Mouse (Mus musculus) lung, embryonic 14.5 days (tissue): ENCODE results near the gene Tnni3k. TPM values are rescaled to one million over a fixed set of nuclear protein-coding genes. Genes with fewer than 3 reads are reported as not detected.

Experiments used
- ATAC-seq: fragments of 200-750 bp; cut with Nextera tagmentation; 2 replicates; pipeline ENCODE4 v1.8.0; 2017; ENCODE audit warnings: mild to moderate bottlenecking, moderate TSS enrichment, moderate library complexity; ENCODE audit not compliant: insufficient read depth
- DNase-seq: peaks from one replicate; pipeline ENCODE4 v3.0.0-alpha.2; 2015
- H3K27ac ChIP-seq: fragments of 300-500 bp; sonication (generic); 2 replicates; pipeline ENCODE4 v1.5.1; 2014; ENCODE audit warnings: low read depth, mild to moderate bottlenecking, moderate library complexity
- H3K27me3 ChIP-seq: fragments of 300-500 bp; sonication (generic); 2 replicates; pipeline ENCODE4 v1.6.1; 2014; ENCODE audit warnings: low read length, control low read depth; ENCODE audit not compliant: insufficient read depth
- H3K36me3 ChIP-seq: fragments of 300-500 bp; sonication (generic); 2 replicates; pipeline ENCODE4 v1.6.1; 2014; ENCODE audit warnings: control low read depth; ENCODE audit not compliant: insufficient read depth
- H3K4me1 ChIP-seq: fragments of 300-500 bp; sonication (generic); 2 replicates; pipeline ENCODE4 v1.6.1; 2014; ENCODE audit warnings: antibody characterized with exemption, control low read depth; ENCODE audit not compliant: insufficient read depth
- H3K4me2 ChIP-seq: fragments of 300-500 bp; sonication (generic); 2 replicates; pipeline ENCODE4 v1.6.1; 2014; ENCODE audit warnings: mild to moderate bottlenecking
- H3K4me3 ChIP-seq: fragments of 300-500 bp; sonication (generic); 2 replicates; pipeline ENCODE4 v1.5.1; 2014; ENCODE audit warnings: low read depth, low read length
- H3K9ac ChIP-seq: fragments of 300-500 bp; sonication (generic); 2 replicates; pipeline ENCODE4 v1.6.1; 2014
- H3K9me3 ChIP-seq: fragments of 300-500 bp; sonication (generic); 2 replicates; pipeline ENCODE4 v1.6.1; 2016; ENCODE audit warnings: low read depth, low read length, control low read depth
- CTCF ChIP-seq: IDR thresholded peaks from 2 replicates; pipeline ENCODE4 v1.5.1; 2016; ENCODE audit warnings: antibody characterized with exemption, low read depth
- WGBS: fragments of 180-500 bp; shearing (Covaris S2); extraction: QIAGEN DNeasy Blood & Tissue Kit; methylation state at CpG from one replicate; pipeline ENCODE4 v1.1.7; 2014; 5-methylcytosine and 5-hydroxymethylcytosine counted together
- polyA plus RNA-seq: library from polyadenylated mRNA; unstranded; fragments of >200 nt; fragmentation: Nextera tagmentation; extraction: Ambion mirVana; gene quantifications from 2 replicates; pipeline ENCODE4 v1.2.1, GENCODE M21; 2014

The Tnni3k gene
- polyA plus RNA-seq, 1 experiment from 2014 or later: not detected

GRCm38 (mm10) chr3:154953088-154953487 lies 102.1 kb downstream of the Tnni3k start:
- Histone ChIP-seq H3K4me1 (no peaks in the 10 kb centered on the region), H3K4me2 (no peak overlapping the region), H3K9me3 (no peaks in the 10 kb centered on the region), H3K36me3 (no peaks in the 10 kb centered on the region), H3K27ac (no peak overlapping the region), H3K9ac (no peak overlapping the region), H3K27me3 (no peaks in the 10 kb centered on the region), H3K4me3 (no peak overlapping the region)
- DNase-seq (no peak), ATAC-seq (no peak)
- 38% methylated on average over 2 of the region's 2 CpGs for WGBS
- TF ChIP-seq CTCF: no peak

DNA sequence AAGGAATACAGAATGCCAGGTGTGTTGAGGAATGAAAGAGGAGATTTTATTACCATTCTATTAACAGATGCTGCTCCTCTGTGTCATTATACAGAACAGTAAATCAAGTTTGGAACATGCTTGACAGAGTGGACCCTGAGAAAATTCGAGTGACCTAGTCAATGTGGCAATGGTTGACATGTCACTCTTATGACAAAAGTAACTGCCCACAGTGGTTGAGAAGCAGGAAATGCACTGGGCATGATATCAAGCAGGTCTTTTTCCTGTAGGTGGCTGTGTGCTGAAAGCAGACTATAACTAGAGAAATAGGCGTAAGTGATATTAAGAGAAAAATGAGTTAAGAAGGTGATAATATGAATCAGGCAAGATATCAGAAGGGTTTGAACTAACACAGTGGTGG lies 105.7 kb downstream of the Tnni3k start:
- WGBS: 56% methylated on average over 2 of the region's 2 CpGs
- TF ChIP-seq CTCF: no peak
- H3K36me3 ChIP-seq: no peaks in the 10 kb centered on the region
- no peaks in the 10 kb centered on the region for H3K27me3 ChIP-seq
- no peak for DNase-seq
- H3K27ac ChIP-seq: no peak overlapping the region
- H3K9me3 ChIP-seq: no peaks in the 10 kb centered on the region
- no peak overlapping the region for H3K4me2 ChIP-seq
- H3K4me1 ChIP-seq: no peaks in the 10 kb centered on the region
- no peak for ATAC-seq
- H3K4me3 ChIP-seq: no peak overlapping the region
- no peak overlapping the region for H3K9ac ChIP-seq

DNA sequence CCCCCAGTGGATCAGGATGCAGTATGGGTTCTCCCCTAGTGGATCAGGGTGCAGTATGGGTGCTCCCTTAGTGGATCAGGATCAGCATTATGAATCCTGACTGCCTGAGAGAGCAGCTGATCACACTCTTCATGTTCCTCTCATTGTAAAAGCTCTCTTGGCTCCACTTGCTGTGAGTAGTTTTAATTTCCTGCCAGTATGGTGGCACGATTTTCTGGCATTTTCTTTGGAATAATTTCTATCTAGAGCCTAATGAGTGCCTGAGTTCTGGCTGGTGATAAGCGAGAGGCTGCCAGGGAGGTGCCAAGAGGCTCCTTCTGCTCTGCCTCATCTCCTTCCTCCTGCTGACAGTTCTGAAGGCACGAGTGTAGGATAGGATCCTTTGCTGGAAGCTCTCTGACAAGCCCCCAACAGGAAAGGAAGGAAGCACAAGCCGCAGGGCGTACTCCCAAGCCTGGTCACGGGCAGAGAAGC lies 109.5 kb downstream of the Tnni3k start:
- TF ChIP-seq CTCF: no peak
- H3K27me3 ChIP-seq: no peaks in the 10 kb centered on the region
- no peak overlapping the region for H3K4me3 ChIP-seq
- no peak overlapping the region for H3K9ac ChIP-seq
- no peak for DNase-seq
- H3K9me3 ChIP-seq: no peaks in the 10 kb centered on the region
- ATAC-seq: no peak
- H3K27ac ChIP-seq: no peak overlapping the region
- 59% methylated on average over 6 of the region's 6 CpGs for WGBS
- no peaks in the 10 kb centered on the region for H3K4me1 ChIP-seq
- no peak overlapping the region for H3K4me2 ChIP-seq
- H3K36me3 ChIP-seq: no peaks in the 10 kb centered on the region

GRCm38 (mm10) chr3:154927757-154928156 lies 127.5 kb downstream of the Tnni3k start:
- Histone ChIP-seq H3K4me2 (no peak overlapping the region), H3K4me1 (no peaks in the 10 kb centered on the region), H3K27me3 (no peaks in the 10 kb centered on the region), H3K4me3 (no peak overlapping the region), H3K36me3 (no peaks in the 10 kb centered on the region), H3K27ac (no peak overlapping the region), H3K9ac (no peak overlapping the region), H3K9me3 (no peaks in the 10 kb centered on the region)
- 62% methylated on average over 8 of the region's 8 CpGs for WGBS
- DNase-seq: no peak
- ATAC-seq: no peak
- no peak for TF ChIP-seq CTCF

- no peak for TF ChIP-seq CTCF
- H3K4me3 ChIP-seq: no peak overlapping the region
- DNase-seq (no peak), ATAC-seq (no peak)
- no peaks in the 10 kb centered on the region for H3K9me3 ChIP-seq
- no peaks in the 10 kb centered on the region for H3K4me1 ChIP-seq
- 73% methylated on average over 8 of the region's 8 CpGs for WGBS
- no peaks in the 10 kb centered on the region for H3K27me3 ChIP-seq
- no peaks in the 10 kb centered on the region for H3K36me3 ChIP-seq
- H3K27ac ChIP-seq: no peak overlapping the region
- H3K9ac ChIP-seq: no peak overlapping the region
- H3K4me2 ChIP-seq: no peak overlapping the region
Measured at GRCm38 (mm10) chr3:154924936-154925335, 130.3 kb downstream of the Tnni3k start.

DNA sequence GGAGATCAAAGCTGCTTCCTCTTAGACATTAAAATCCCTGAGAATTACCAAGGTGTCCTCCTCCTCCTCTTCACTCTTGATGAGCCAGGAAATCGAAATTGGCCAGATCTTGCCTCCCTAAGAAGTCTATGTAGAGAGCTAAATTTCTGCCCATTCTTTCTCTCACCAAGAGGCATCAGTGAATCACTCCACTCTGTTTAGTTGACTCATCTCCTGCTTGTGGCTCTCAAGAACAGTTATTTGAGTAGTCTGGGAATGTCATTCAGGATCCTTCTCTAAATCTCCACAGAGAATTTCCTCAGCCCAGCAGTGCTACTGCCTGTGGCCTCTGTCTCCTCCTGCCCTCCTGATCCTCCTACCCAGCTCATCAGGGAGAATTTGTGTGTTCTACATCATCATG lies 139.6 kb downstream of the Tnni3k start:
- Histone ChIP-seq H3K9me3 (no peaks in the 10 kb centered on the region), H3K36me3 (no peaks in the 10 kb centered on the region), H3K27me3 (no peaks in the 10 kb centered on the region), H3K4me3 (no peak overlapping the region), H3K4me2 (no peak overlapping the region), H3K27ac (no peak overlapping the region), H3K9ac (no peak overlapping the region), H3K4me1 (no peaks in the 10 kb centered on the region)
- 58% methylated on average over 1 of the region's 1 CpGs for WGBS
- no peak for TF ChIP-seq CTCF
- DNase-seq: no peak
- ATAC-seq: no peak

DNA sequence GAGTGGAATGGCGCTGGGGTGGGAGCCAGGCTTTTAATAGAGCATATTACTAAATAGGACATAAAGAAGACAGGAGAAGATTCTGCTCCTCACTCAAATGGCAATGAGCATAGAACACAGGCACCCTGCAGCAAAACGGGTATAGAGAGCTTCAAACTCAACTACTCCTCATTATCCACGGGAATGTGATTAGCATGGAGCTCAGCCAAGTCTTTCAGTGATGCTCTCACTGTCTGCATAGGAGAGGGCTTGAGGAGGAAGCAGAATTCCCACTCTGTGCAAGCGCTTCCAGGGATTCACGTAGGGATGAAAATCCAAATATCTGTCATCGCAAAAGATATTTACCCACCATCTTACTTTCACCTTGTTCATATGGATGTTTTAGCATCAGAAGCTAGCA lies 141.6 kb downstream of the Tnni3k start:
- 64% methylated on average over 6 of the region's 6 CpGs for whole genome bisulfite sequencing
- H3K36me3 ChIP-seq: no peaks in the 10 kb centered on the region

DNA sequence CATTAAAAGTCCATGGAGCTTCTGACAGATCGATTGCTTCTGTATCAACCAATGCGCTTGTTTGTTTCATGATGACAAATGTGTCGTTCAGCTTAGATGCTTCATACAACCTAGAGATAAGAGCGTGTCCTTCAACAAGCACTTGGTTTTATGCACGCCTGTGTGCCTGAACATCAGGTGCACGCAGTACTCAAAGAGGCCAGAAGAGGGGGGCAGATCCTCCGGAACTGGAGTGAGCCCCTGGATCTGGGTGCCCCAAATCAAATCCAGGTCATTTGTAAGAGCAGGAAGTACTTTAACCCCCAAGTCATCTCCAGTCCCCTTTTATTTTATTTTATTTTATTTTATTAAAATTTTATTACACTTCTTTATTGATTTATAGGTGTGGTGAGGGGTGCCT lies 158.5 kb downstream of the Tnni3k start:
- Histone ChIP-seq H3K27me3 (no peaks in the 10 kb centered on the region), H3K4me1 (no peaks in the 10 kb centered on the region), H3K4me3 (no peak overlapping the region), H3K36me3 (no peaks in the 10 kb centered on the region), H3K27ac (no peak overlapping the region), H3K9me3 (no peaks in the 10 kb centered on the region), H3K9ac (no peak overlapping the region), H3K4me2 (no peak overlapping the region)
- WGBS: 59% methylated on average over 7 of the region's 7 CpGs
- peak; percentile 26 for DNase-seq
- ATAC-seq: no peak
- TF ChIP-seq CTCF: peak; percentile 57

More for the DNA sequence above, 141.6 kb downstream of the Tnni3k start:
- ATAC-seq (no peak), DNase-seq (peak; percentile 12)
- no peaks in the 10 kb centered on the region for H3K9me3 ChIP-seq
- no peak overlapping the region for H3K9ac ChIP-seq
- no peak overlapping the region for H3K4me2 ChIP-seq
- no peaks in the 10 kb centered on the region for H3K4me1 ChIP-seq
- TF ChIP-seq CTCF: no peak
- no peaks in the 10 kb centered on the region for H3K27me3 ChIP-seq
- no peak overlapping the region for H3K27ac ChIP-seq
- H3K4me3 ChIP-seq: no peak overlapping the region
